Mouse (Mus musculus): ENCODE results near the gene Gm49405.

DNA sequence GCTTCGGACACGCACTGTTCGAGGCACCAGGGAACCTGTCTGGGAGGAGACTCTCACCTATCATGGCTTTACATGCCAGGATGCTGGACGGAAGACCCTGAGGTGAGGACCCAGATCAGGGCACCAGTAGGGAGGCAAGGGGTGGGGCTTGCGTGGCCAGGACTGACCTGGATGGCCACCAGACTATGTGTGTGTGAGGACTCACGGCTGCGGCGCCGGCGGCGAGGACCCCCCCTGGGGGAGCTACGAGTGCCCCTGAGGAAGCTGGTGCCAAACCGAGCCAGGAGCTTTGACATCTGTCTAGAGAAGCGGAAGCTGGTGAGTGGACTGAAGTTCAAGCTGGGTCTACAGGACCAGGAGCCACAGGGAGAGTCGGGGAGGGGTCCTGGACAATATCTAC lies 3.9 kb downstream of the Gm49405 start:
- TF ChIP-seq TAL1 (IDR thresholded peaks at IDR 0.05; ENCODE audit: low read length): no peak
- TF ChIP-seq GATA1 (IDR thresholded peaks at IDR 0.05; ENCODE audit: low read length): no peak
